Mouse (Mus musculus) testis, adult 2 months (tissue): ENCODE data around the gene Cyb5d2. TPM values are rescaled to one million over a fixed set of nuclear protein-coding genes. Genes with fewer than 3 reads are reported as not detected.
"Not testable (repeated sequence)": the region's sequence is repeated elsewhere in the genome, so short reads cannot be mapped to it uniquely, and the experiment has no call there.

Experiments
- H3K27ac ChIP-seq: fragments of 200-500 bp; 2 replicates; pipeline ENCODE4 v1.5.1; 2012; ENCODE audit warnings: low read depth, low read length; ENCODE audit not compliant: control insufficient read depth, insufficient read depth
- H3K27me3 ChIP-seq: fragments of 200-500 bp; 2 replicates; pipeline ENCODE4 v1.6.1; 2012; ENCODE audit warnings: mild to moderate bottlenecking, low read length, moderate library complexity; ENCODE audit not compliant: control insufficient read depth, insufficient read depth
- H3K36me3 ChIP-seq: fragments of 200-500 bp; 2 replicates; pipeline ENCODE4 v1.6.1; 2012; ENCODE audit warnings: mild to moderate bottlenecking, low read length; ENCODE audit not compliant: control insufficient read depth, insufficient read depth
- H3K4me1 ChIP-seq: fragments of 200-500 bp; 2 replicates; pipeline ENCODE4 v1.6.1; 2012; ENCODE audit warnings: low read length; ENCODE audit not compliant: control insufficient read depth, insufficient read depth
- H3K4me3 ChIP-seq: fragments of 200-500 bp; 2 replicates; pipeline ENCODE4 v1.5.1; 2012; ENCODE audit warnings: low read depth, mild to moderate bottlenecking, low read length, moderate library complexity, mixed read lengths; ENCODE audit not compliant: control insufficient read depth
- CTCF ChIP-seq: fragments of 200-500 bp; IDR thresholded peaks from 2 replicates; pipeline ENCODE4 v1.5.1; 2012; ENCODE audit warnings: low read depth, mild to moderate bottlenecking, inconsistent platforms, low read length, moderate library complexity; ENCODE audit not compliant: control insufficient read depth, insufficient read depth, insufficient replicate concordance
- POLR2A ChIP-seq: fragments of 200-500 bp; IDR thresholded peaks from 2 replicates; pipeline ENCODE4 v1.6.1; 2012; ENCODE audit warnings: low read depth, mild to moderate bottlenecking, inconsistent platforms, low read length, moderate library complexity; ENCODE audit not compliant: control insufficient read depth
- polyA plus RNA-seq: library from polyadenylated mRNA; depleted of rRNA; stranded (reverse); fragments of >200 nt; gene quantifications from 2 replicates; pipeline ENCODE4 v1.2.3, GENCODE M21; 2012

The Cyb5d2 gene
- polyA plus RNA-seq, 1 experiment: 11.2 TPM

- TF ChIP-seq CTCF (no peak), POLR2A (no peak)
- Histone ChIP-seq H3K4me3 (no peak overlapping the region), H3K36me3 (no peaks in the 10 kb centered on the region; the same call in none of the 2 replicates), H3K27me3 (no peaks in the 10 kb centered on the region), H3K27ac (no peak overlapping the region), H3K4me1 (no peaks in the 10 kb centered on the region)
These were observed 13.8 kb downstream of the Cyb5d2 start for GRCm38 (mm10) chr11:72782103-72782502.

- TF ChIP-seq POLR2A: no peak
- TF ChIP-seq CTCF: no peak
- H3K36me3 ChIP-seq: no peaks in the 10 kb centered on the region; the same call in 1 of the 2 replicates
- no peaks in the 10 kb centered on the region for H3K27me3 ChIP-seq
- H3K4me1 ChIP-seq: no peaks in the 10 kb centered on the region
- no peak overlapping the region for H3K4me3 ChIP-seq
- H3K27ac ChIP-seq: no peak overlapping the region
These were observed 17.0 kb downstream of the Cyb5d2 start for GRCm38 (mm10) chr11:72778957-72779356.

DNA sequence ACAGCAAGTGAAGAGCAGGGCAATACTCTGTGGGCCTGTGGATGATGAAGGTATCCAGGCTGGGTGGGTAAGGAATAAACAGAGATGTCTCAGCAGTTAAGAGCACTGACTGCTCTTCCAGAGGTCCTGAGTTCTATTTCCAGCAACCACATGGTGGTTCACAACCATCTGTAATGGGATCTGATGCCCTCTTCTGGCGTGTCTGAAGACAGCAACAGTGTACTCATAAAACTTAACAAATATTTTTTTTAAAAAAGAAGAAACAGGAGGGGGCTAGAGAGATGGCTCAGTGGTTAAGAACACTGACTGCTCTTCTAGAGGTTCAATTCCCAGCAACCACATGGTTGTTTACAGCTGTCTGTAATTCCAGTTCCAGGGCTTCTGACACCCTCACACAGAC lies 23.3 kb downstream of the Cyb5d2 start:
- H3K4me1 ChIP-seq, H3K4me3 ChIP-seq, H3K27me3 ChIP-seq, H3K27ac ChIP-seq, H3K36me3 ChIP-seq: not testable (repeated sequence)

DNA sequence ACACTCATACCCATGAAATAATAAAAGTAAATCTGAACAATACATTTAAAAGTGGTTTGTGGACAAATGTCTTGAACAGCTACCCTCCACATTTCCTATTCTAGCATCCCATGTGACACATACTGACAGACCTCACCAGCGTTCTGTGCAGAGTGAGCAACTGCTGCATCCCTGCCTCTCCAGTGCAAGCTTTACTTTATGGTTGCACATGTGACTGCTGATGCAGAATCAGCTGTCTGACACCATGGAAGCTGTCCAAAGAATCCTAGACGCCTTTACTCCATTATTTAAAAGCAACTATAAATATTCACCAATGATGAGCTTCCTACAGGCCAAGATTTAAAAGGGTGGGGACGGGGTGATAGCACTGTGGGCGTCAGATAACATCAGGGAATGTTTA lies 24.5 kb downstream of the Cyb5d2 start:
- no peak overlapping the region for H3K4me3 ChIP-seq
- H3K27me3 ChIP-seq: no peaks in the 10 kb centered on the region
- TF ChIP-seq POLR2A: no peak
- no peak for TF ChIP-seq CTCF
- H3K36me3 ChIP-seq: no peaks in the 10 kb centered on the region; the same call in 1 of the 2 replicates
- H3K27ac ChIP-seq: no peak overlapping the region
- H3K4me1 ChIP-seq: no peaks in the 10 kb centered on the region

- H3K4me3 ChIP-seq: no peak overlapping the region
- no peaks in the 10 kb centered on the region; the same call in 1 of the 2 replicates for H3K36me3 ChIP-seq
- H3K4me1 ChIP-seq: no peaks in the 10 kb centered on the region
- no peaks in the 10 kb centered on the region for H3K27me3 ChIP-seq
- no peak overlapping the region for H3K27ac ChIP-seq
- TF ChIP-seq POLR2A (no peak), CTCF (no peak)
These were observed 25.1 kb downstream of the Cyb5d2 start for GRCm38 (mm10) chr11:72770816-72771215.

- no peak overlapping the region for H3K27ac ChIP-seq
- no peaks in the 10 kb centered on the region for H3K4me1 ChIP-seq
- H3K4me3 ChIP-seq: no peak overlapping the region
- no peak for TF ChIP-seq CTCF
- no peak for TF ChIP-seq POLR2A
- H3K36me3 ChIP-seq: no peaks in the 10 kb centered on the region; the same call in 1 of the 2 replicates
- no peaks in the 10 kb centered on the region for H3K27me3 ChIP-seq
These were observed 25.6 kb downstream of the Cyb5d2 start for GRCm38 (mm10) chr11:72770324-72770723.

DNA sequence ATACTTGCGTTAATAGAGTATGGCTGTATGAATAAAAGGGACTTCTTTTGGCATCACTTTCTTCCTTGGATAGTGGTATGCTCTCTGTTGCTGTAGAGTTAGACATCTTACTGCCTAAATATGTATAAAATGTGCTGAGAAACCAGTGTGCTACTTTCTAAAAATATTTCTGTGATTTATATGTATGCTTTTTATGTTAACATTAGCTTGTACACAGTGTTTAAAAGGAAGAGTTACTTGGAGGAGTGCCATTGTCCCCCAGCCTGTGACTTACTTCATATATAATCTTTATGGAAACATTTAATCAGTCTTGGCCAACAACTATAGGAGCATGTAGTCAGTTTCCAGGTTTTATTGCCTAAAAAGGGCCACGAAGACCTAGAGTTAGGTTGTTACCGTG lies 26.9 kb downstream of the Cyb5d2 start:
- no peaks in the 10 kb centered on the region; the same call in 1 of the 2 replicates for H3K36me3 ChIP-seq
- H3K27ac ChIP-seq: no peak overlapping the region
- H3K4me1 ChIP-seq: no peaks in the 10 kb centered on the region
- no peaks in the 10 kb centered on the region for H3K27me3 ChIP-seq
- H3K4me3 ChIP-seq: no peak overlapping the region
- TF ChIP-seq POLR2A (no peak), CTCF (no peak)

GRCm38 (mm10) chr11:72767716-72768115 lies 28.2 kb downstream of the Cyb5d2 start:
- Histone ChIP-seq H3K36me3 (no peaks in the 10 kb centered on the region; the same call in none of the 2 replicates), H3K4me1 (no peaks in the 10 kb centered on the region), H3K27me3 (no peaks in the 10 kb centered on the region), H3K4me3 (no peak overlapping the region), H3K27ac (no peak overlapping the region)
- TF ChIP-seq CTCF: no peak
- no peak for TF ChIP-seq POLR2A
